Mouse (Mus musculus) mouse trophoblast stem cell (cell line): ENCODE data around the gene Ssbp3.

Experiments
- in situ Hi-C, 2 experiments: fragments of 300-500 bp; cut with MseI, MboI; formaldehyde crosslinking; loops; 2 replicates in 1 of 2; 3 replicates in 1 of 2; pipeline ENCODE4 v1.15.1; 2025

Gene Ssbp3

DNA sequence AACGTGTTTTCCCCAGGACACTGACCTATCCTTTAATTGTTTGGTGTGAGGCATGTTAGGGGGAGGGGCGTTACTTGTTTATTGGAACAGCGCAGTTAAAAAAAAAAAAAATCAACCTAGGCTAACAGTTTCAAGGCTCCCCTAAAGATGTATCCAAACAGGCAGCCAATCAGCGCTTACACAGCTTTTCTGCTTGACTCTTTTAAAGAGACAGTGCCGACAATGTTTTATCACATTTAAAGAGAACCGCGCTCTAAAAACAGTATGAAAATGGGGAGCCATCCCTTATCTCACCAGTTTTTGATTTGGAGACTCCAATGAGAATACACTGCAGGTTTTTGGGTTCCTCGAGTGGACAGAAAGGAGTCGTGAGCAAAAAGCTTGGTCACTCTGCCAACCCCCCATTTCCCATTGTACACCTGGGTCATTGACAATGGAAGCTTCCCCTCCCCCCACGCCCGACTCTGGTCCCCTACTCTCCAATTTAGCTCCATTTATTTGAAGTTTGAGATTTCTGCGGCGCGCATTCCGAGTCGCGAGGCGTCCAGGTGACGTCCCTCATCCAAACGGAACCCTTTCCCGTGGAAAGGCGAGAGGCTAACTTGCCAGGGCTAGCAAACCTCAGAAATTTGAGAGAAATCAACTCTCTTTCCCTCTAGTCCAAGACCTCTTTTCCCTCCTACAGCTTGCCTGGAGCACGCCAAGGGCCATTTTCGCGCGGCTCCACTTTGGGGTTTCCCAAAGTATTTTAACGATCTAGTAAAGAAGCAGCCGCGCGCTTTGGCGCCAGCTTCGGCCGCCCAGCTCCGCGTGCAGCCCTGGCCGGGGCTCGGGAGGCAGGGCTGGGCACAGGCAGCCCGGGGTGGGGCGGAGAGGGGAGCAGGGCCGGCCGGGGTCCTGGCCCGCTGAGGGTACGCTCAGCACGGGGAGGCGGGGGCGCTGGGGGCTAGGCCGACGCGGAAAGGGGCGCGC lies at the start of gene Ssbp3:
TSS of gene Ssbp3 (plus strand) at position 501 of the 972 bp plus-strand sequence.
- in situ Hi-C loops, result no loop called here

DNA sequence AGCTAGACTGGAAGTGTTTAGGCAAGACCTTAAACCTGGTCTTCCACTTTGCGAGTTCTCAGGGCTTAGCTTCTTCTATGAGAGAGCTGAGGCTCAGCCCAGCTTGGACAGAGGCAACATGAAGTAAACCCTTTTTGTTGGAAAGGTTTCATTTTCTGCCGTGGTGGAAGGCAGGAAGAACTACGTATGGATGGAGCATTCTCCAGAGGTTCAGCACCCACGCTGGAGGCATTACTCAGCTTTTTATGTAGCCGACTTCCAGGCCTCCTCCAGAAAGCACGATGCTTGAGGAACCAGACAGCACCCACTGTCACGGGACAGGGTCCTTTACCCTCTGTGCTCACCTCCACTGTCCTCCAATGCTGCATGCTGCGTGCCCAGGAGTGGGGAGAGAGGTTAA lies 48.6 kb upstream of the Ssbp3 start:
- in situ Hi-C loops, result no loop called here

DNA sequence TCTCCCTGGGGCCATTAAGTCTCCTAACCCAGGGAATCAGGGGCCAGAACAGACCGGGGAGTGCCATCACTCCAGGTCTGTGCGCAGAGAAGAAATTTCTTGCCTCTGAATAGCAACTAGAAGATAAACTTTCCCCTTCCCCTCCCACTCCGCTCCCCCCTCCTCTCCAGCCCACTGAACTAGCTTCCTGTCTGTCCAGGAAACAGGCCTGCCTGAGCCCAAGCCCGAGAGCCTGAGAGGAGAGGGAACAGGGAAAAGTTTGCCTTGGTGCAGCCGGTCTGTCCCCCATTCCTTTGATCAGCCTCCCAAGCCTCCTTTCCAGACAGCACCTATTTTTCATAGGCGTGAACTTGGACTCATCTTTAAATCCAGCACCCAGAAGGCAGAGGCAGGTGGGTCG lies 48.2 kb upstream of the Ssbp3 start:
- in situ Hi-C loops, result no loop called here

DNA sequence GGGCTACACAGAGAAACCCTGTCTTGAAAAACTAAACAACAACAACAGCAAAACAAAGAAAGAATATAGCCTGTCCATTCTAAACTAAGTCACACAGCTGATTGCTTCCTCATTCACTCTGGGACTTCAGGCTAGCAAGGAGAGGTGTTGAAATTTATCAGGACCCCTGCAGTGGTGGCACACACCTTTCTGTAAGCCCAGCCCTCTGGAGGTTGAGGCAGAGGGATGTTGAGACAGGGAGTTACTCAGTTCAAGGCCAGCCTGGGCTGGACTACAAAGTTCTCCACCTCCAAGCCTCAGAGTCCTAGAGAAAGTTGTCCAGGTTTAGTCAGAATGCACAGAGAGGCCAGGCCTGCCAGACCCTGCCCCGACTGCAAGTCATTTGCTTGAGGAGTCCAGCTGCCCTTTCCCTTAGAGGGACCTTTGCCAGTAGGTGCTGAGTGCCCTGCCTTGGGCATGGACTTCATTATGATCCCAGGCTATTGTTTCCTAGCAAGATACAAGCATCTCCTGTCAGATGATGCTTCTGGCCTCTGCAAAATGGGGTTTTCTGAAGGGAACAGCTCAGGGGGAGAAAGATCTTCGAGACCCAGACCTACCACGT lies 47.6 kb upstream of the Ssbp3 start:
- in situ Hi-C loops, result no loop called here

GRCm38 (mm10) chr4:106865415-106866110 lies 44.9 kb upstream of the Ssbp3 start:
- in situ Hi-C loops, result no loop called here

GRCm38 (mm10) chr4:106866381-106866780 lies 44.1 kb upstream of the Ssbp3 start:
- in situ Hi-C loops, result no loop called here

DNA sequence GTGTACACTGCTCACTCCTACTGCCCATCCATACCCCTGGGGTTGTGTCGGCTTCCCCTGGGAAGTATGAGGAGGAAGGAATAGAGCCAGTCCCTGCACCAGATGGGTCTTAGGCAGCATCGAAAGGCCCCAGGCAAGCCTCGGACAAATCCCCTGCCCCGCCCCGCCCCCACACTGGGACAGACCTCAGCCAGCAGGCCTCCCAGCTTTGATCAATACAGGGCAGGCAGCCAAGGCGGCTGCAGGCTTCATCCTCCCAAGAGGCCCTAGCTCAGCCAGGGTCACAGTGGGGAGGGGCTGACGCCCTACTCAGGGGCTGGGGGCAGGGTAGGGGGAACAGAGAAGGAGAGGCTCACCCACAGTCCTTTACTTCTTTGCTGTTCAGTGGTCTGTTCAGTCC lies 43.7 kb upstream of the Ssbp3 start:
- in situ Hi-C loops, result no loop called here

DNA sequence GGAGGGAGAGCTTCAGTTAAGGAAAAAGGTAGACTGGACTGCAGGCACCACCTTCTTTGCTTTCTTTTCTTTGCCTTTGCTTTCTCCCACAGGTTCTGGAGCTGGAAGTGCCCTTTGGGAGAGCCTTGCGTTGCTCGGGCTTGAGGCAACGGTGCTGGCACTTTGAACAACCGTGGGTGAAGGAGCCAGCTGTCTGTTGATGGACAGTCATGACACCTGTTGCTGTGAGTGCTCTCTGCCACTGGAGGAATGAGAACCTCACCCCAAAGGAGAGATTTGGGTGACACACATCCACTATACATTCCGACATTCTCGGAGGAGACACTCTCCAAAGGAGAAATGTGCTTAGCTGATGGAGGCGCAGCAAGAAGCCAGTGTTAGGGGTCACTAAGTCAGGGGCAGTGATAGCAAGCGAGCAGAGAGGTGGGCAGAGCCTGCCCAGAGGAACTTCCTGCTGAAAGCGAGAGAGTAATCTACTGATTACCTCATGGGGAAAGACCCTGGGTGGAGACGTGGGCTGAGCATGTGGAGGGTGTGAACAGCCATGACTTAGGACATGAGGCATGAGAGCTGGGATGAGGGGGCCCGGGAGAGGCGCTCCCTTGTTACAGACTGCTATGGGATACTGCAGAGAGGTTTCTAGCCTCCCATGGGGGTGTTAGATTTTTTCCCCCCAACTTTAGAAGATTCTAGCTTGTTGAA lies 41.6 kb upstream of the Ssbp3 start:
- in situ Hi-C loops, result no loop called here

DNA sequence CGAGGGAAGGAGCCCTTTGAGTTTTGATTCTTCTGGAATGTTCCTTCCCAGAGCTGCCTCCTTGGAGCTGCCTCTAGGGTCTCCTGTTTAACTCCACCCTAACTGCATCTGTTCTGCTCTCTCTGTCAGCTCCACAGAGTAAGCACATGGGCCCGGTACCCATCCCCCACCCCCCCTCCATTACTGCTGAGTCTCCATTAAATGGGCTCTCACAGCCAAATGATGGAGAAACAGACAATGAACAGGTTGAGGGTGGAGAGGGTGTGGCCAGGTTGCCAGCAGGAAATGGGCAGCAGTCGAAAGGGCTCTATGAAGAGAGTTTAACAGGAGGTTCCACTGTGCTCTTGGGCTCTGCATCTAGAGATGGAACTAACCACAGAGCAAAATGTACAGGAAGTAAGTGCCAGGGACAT lies 41.0 kb upstream of the Ssbp3 start:
- in situ Hi-C loops, result no loop called here

DNA sequence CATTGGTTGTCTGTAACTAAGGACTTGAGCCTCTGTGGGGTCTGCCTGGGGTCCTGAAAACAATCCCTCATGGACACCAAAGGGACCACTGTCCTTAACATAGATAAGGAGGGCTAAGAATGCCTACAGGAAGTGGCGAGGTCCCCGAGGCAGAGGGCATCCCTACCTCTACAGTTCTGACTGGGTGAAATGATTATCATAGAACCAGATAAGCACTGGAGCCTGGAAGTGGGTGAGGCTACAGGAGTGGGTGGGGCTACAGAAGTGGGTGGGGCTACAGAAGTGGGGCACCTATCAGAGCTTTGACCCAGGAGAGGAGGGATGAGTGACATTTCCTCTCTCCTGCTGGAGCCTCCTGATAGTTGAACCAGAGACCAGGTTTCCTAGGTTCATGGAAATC lies 39.9 kb upstream of the Ssbp3 start:
- in situ Hi-C loops, result no loop called here

DNA sequence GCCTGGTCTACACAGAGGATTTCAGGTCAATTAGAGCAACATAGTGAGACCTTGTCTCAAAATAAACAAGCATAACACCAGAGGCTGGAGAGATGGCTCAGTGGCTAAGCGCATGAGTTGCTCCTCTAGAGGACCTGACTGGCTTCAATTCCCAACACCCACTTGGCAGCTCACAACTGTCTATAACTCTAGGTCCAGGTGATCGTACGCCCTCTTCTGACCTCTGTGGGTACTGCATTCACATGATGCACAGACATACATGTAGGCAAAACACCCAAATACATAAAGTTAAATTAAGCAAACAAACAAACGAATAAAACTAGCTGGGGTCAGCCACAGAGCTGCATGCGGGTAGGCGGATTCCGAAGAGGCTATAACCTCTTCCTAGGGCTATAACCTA lies 36.0 kb upstream of the Ssbp3 start:
- in situ Hi-C loops, result no loop called here

DNA sequence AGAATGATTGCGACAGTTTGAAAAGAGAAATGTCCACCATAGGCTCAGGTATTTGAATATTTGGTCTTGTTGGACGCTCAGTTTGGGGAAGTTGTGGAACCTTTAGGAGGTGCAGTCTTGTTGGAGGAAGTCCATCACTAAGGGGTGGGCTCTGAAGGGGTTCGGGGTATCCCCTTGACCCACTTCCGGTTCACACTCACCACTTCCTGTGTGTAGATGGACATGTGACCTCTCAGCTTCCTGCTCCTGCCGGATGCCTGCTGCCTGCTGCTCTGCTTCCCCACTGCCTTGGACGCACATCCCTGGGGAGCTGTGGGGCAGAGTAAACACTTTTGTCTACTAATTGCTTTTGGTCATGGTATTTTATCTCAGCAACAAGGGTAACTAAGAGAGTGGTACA lies 29.4 kb upstream of the Ssbp3 start:
- in situ Hi-C loops, result no loop called here

DNA sequence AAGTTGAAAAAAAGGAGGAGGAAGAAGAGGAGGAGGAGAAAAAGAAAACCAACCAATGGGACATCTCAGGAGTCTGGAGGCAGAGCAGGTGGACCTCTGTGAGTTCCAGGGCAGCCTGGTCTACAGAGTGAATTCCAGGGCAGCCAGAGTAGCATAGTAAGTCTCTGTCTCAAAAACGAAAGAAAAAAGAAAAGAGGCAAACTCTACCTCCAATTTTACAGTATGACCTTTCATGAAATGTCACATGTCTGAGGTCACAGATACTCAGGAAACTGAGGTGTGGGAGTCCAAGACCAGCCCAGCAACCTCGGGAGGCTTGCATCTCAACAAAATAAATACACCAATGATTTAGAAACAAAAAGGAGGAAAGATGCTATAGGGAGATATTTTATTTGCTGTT lies 27.4 kb upstream of the Ssbp3 start:
- in situ Hi-C loops, result no loop called here

- in situ Hi-C loops, result no loop called here
Measured at GRCm38 (mm10) chr4:106886307-106887085, 24.0 kb upstream of the Ssbp3 start.

- in situ Hi-C loops, result no loop called here
Measured at GRCm38 (mm10) chr4:106896086-106896485, 14.4 kb upstream of the Ssbp3 start.

DNA sequence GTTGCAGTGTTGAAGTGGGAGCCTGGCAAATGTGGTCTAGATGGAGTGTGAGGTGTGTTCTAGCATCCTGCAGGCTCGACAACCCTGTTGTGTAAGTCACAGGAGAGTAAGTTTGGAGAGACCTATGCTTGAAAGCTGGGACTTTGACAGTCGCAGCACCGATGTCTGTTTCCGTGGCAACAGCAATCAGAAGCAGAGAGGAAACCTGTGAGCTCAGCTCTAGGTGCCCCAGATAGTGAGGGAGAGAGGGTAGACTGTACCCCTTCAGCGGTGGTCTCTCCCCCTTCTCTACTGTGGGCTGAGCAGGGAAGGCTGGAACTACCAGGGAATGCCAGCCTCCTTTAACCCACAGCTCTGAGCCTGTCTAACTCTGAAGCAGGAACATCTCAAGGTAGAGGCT lies 11.6 kb upstream of the Ssbp3 start:
- in situ Hi-C loops, result no loop called here

DNA sequence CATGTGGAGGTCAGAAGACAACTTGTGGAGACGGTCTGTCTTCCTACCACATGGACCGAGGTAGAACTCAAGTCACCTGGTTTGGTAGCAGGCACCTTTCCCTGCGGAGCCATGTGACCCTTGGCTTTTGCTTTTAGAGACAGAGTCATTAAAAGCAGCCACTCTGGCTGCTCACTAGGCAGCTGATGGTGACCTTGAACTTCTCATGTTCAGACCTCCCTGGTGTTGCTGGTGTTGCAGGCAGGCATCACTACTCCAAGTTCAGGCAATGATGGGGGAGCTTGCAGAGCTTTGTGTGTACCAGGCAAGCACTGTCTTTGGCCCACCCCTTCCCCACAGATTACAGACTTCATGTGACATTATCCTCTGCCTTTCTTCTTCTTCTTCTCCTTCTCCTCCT lies 11.0 kb upstream of the Ssbp3 start:
- in situ Hi-C loops, result no loop called here

- in situ Hi-C loops, result no loop called here
Measured at GRCm38 (mm10) chr4:106900718-106901117, 9.8 kb upstream of the Ssbp3 start.

- in situ Hi-C loops, result no loop called here
Measured at GRCm38 (mm10) chr4:106901610-106902009, 8.9 kb upstream of the Ssbp3 start.

DNA sequence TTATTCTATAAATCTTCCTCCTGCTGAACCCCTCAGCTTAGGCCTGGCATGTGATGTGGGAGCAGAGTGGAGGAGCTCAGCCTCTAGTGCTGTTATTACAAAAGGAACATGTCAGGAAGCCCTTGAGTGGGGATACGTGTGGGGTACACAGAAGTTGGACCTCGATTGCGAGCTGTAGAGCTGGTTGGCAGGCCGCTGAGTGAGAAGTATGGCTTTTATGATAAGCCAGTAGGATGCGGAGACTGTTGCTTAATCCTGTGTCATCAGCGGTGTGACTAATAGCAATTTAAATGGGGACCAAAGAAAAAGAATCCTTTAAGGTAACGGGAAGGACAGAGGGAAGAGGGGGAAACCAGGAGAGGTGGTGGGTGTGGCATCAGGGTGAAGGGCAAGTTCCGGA lies 8.3 kb upstream of the Ssbp3 start:
- in situ Hi-C loops, result no loop called here

- in situ Hi-C loops, result loop anchor here in 1 of 2 experiments (5.0 kb wide), 1 partner anchor 69 kb away; no protein-coding TSS in a partner anchor
Measured at GRCm38 (mm10) chr4:106905898-106906297, 4.6 kb upstream of the Ssbp3 start.
